Mouse (Mus musculus) limb, embryonic 11.5 days (tissue): ENCODE data around the gene Cyp2j13. TPM values are rescaled to one million over a fixed set of nuclear protein-coding genes. Genes with fewer than 3 reads are reported as not detected.
"Not testable (repeated sequence)": the region's sequence is repeated elsewhere in the genome, so short reads cannot be mapped to it uniquely, and the experiment has no call there.

Experiments used
- ATAC-seq: fragments of 200-750 bp; cut with Nextera tagmentation; 2 replicates; pipeline ENCODE4 v1.8.0; 2017; ENCODE audit warnings: low read depth; ENCODE audit not compliant: insufficient number of reproducible peaks, low FRiP score, low TSS enrichment
- DNase-seq: peaks from one replicate; pipeline ENCODE4 v3.0.0-alpha.2; 2015; ENCODE audit warnings: low spot score
- H3K27ac ChIP-seq: fragments of 300-500 bp; sonication (generic); replicated peaks from 2 replicates; pipeline ENCODE4 v1.5.1; 2014; ENCODE audit warnings: low read depth, mild to moderate bottlenecking, low read length
- H3K27me3 ChIP-seq: fragments of 300-500 bp; sonication (generic); 2 replicates; pipeline ENCODE4 v1.6.1; 2014; ENCODE audit warnings: mild to moderate bottlenecking, low read length, mixed read lengths; ENCODE audit not compliant: control insufficient read depth, insufficient read depth
- H3K36me3 ChIP-seq: fragments of 300-500 bp; sonication (generic); 2 replicates; pipeline ENCODE4 v1.6.1; 2014; ENCODE audit warnings: mild to moderate bottlenecking, low read length, moderate library complexity, mixed read lengths; ENCODE audit not compliant: control insufficient read depth, insufficient read depth
- H3K4me1 ChIP-seq: fragments of 300-500 bp; sonication (generic); 2 replicates; pipeline ENCODE4 v1.6.1; 2014; ENCODE audit warnings: low read length, mixed read lengths; ENCODE audit not compliant: control insufficient read depth, insufficient read depth
- H3K4me2 ChIP-seq: fragments of 300-500 bp; sonication (generic); 2 replicates; pipeline ENCODE4 v1.6.1; 2014; ENCODE audit warnings: low read depth, mild to moderate bottlenecking, moderate library complexity; ENCODE audit not compliant: severe bottlenecking
- H3K4me3 ChIP-seq: fragments of 300-500 bp; sonication (generic); 2 replicates; pipeline ENCODE4 v1.5.1; 2014; ENCODE audit warnings: low read depth, low read length
- H3K9ac ChIP-seq: fragments of 300-500 bp; sonication (generic); 2 replicates; pipeline ENCODE4 v1.6.1; 2014; ENCODE audit warnings: mild to moderate bottlenecking, low read length
- H3K9me3 ChIP-seq: fragments of 300-500 bp; sonication (generic); 2 replicates; pipeline ENCODE4 v1.6.1; 2016; ENCODE audit warnings: low read length; ENCODE audit not compliant: control insufficient read depth
- WGBS: fragments of 180-500 bp; shearing (Covaris S2); extraction: QIAGEN DNeasy Blood & Tissue Kit; methylation state at CpG from one replicate; pipeline ENCODE4 v1.1.7; 2014; 5-methylcytosine and 5-hydroxymethylcytosine counted together
- polyA plus RNA-seq: library from polyadenylated mRNA; unstranded; fragments of >200 nt; fragmentation: Nextera tagmentation; extraction: Ambion mirVana; gene quantifications from 2 replicates; pipeline ENCODE4 v1.2.1, GENCODE M21; 2014

Gene Cyp2j13
- 0.07 and 0.09 TPM in 2 replicates for polyA plus RNA-seq

DNA sequence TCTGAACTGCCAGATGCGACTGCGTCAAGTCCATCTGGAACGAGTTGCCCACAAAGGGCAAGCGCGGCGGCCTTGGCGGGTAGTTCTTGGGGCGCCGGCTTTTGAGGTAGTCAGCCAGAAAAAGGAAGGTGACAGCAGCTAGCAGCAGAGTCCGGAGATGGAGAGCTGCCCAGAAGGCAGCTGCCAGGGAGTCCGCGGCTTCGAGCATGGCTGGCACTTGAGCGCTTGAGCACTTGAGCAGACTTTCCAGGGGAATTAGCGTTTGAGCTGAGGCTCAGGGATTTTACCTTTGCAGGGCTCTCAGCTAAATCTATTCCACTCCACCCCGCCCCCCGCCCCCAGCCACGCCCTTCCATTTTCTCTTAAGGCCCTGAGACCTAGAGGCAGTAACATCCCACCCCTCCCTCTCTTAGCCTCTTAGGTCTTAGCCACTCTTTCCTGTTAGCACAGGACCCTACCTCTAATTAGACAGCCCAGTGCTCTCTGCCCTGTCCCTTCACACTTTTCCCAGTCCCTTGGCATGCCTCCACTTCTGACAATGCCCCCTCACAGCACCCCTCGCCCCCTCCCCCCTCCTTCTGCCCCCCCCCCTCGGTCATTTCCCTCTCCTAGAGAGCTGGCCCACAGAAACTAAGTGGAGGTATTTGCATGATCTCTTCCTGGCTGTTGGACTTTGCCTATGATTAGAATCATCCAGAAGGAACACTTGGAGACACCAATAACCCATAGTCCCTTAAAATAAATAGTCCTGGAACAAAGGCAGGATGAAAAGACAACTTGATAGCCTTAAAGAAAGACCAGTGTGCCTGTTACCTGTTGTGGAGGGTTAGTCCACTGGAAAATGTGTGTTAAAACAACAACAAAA lies at the start of gene Cyp2j13:
Gene Cyp2j13 (minus strand): TSS at position 286 of the 865 bp plus-strand sequence.
- WGBS: 5% methylated on average over 18 of the region's 20 CpGs
- peak; percentile 75 for ATAC-seq
- no peaks in the 10 kb centered on the region for H3K9me3 ChIP-seq
- H3K36me3 ChIP-seq: no peaks in the 10 kb centered on the region
- H3K9ac ChIP-seq: 0 out of 2 replicates have a peak within 1 kb of the TSS, but pooled peaks have one; percentile 22
- DNase-seq: peak; percentile 67
- H3K4me3 ChIP-seq: peak within 1 kb of the TSS; percentile 14; the same call in 1 of the 2 replicates
- no peaks in the 10 kb centered on the region for H3K4me1 ChIP-seq
- H3K4me2 ChIP-seq: peak within 1 kb of the TSS; percentile 55
- no peaks in the 10 kb centered on the region for H3K27me3 ChIP-seq
- H3K27ac ChIP-seq: no peak within 1 kb of the TSS

DNA sequence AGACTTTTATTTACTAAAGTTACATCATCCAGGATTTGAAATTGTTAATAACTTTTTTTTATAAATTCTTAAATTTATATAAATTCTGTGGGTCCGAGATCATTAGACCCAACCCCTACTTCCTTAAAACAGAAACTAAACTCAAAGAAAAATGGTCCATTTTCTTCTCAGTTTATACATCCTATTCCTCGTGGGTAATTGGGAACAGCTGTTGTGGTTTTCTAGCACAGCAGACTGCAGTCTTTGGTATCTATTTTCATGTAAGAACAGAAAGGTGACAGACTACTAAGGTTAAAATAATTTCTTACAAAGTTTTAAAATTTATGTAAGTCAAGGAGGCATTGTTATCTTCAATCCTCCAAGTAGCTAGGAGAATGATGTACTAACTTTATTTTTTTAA lies 19.5 kb upstream of the Cyp2j13 start:
- Histone ChIP-seq H3K36me3 (no peaks in the 10 kb centered on the region), H3K27me3 (no peaks in the 10 kb centered on the region), H3K4me1 (no peaks in the 10 kb centered on the region), H3K9ac (no peak overlapping the region), H3K4me3 (no peak overlapping the region), H3K9me3 (no peaks in the 10 kb centered on the region), H3K4me2 (no peak overlapping the region), H3K27ac (no peak overlapping the region)
- DNase-seq: no peak
- ATAC-seq: 0 out of 2 replicates have a peak, but pooled peaks have one; percentile 46
- WGBS: 39% methylated on average over 2 of the region's 2 CpGs

DNA sequence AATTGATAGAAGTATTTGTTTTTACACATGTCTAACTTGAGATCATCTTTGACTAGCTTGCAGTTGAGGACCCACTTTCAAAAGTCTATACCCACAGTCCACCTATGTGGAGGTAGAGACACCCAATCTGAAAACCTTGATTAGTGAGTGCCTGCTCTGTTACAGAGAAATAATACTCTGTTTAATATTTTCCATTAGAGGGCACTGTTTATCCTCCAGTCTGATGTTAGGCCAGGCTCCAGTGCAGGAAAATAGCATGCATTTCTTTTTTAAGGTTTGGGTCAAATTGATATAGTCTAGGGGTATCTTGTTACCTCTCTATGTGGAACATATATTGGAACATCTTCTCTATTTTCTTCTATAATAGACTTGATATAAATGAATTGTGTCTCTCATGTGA lies 14.5 kb upstream of the Cyp2j13 start:
- ATAC-seq (no peak), DNase-seq (no peak)
- no peaks in the 10 kb centered on the region for H3K9me3 ChIP-seq
- H3K4me1 ChIP-seq: no peaks in the 10 kb centered on the region
- H3K4me3 ChIP-seq: no peak overlapping the region
- no peaks in the 10 kb centered on the region for H3K27me3 ChIP-seq
- H3K9ac ChIP-seq: no peak overlapping the region
- H3K36me3 ChIP-seq: no peaks in the 10 kb centered on the region
- H3K4me2 ChIP-seq: no peak overlapping the region
- H3K27ac ChIP-seq: no peak overlapping the region

DNA sequence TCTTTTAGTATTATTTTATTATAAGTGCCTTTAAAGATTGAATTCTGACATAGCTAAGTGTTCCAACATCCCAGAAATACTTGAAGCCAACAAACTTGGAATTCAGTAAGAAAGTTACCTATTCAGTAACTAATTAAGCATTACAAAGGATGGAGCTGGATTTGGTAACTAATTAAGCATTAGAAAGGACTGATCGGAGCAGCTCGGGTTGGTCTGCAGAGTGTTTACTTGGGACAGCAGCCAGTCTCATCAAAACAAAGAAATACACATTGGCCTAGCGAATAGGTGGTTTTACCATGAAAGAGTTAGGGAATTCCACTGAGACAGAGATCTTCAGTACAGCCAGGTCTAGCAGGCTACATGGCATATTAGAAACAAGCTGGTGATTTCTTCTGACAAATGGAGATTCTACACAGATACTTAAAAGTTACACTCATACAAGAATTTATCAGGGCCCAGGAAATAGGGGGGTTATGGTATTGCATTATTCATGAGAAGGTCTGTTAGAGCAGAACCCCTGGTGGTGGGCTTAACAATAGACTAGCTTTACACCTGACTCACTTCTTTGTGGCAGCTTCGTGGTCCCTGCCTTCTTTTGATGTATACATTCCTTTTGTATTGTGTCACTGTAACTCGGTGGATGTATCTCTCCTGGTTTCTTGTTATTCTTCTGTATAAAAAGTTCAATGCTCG lies 12.2 kb upstream of the Cyp2j13 start:
- H3K27ac ChIP-seq, H3K4me1 ChIP-seq, H3K9me3 ChIP-seq, H3K36me3 ChIP-seq, H3K4me2 ChIP-seq, DNase-seq, H3K27me3 ChIP-seq, ATAC-seq, H3K9ac ChIP-seq, H3K4me3 ChIP-seq: not testable (repeated sequence)
- 78% methylated on average over 6 of the region's 6 CpGs for WGBS

DNA sequence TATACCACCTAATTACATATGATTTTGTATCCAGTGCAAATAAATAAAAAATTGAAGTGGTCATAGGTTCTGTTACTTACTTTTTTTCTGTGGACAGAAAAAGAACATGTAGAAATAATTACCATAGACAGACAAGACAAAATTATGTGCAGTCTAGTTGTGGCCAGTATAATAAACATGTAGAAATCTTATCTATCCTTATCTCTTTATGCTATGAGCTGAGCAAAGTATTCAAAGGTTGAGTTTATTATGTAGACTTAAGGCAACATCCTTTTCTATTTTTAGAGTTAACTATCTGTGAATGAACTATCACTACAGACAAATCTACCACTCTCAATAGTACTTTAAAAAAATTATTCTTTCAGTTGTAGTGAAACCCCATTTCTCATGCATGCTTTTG lies 962 bp upstream of the Cyp2j13 start:
- no peaks in the 10 kb centered on the region for H3K4me1 ChIP-seq
- no peaks in the 10 kb centered on the region for H3K9me3 ChIP-seq
- no peaks in the 10 kb centered on the region for H3K36me3 ChIP-seq
- no peak for DNase-seq
- H3K4me2 ChIP-seq: no peak overlapping the region
- H3K27me3 ChIP-seq: no peaks in the 10 kb centered on the region
- no peak for ATAC-seq
- H3K27ac ChIP-seq: no peak overlapping the region
- H3K4me3 ChIP-seq: no peak overlapping the region
- H3K9ac ChIP-seq: no peak overlapping the region

DNA sequence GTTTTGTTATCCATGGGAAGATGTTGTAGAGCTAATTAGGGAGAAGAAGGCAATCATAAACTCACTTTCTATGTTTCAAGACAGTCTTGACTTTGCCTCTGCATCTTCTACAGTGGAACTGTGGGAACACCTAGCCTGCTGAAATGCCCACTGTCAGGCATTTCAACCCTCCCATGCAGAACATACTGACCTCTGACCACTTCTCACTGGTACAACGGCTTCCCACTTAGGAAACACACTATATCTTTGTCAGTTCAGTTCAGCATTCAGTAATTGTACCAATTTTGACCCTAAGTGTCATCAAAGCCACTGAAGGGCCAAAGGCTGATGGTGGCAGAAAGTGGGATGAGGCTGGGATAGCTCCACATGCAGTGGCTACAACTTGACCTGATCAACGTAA lies 15.3 kb downstream of the Cyp2j13 start:
- DNase-seq: no peak

DNA sequence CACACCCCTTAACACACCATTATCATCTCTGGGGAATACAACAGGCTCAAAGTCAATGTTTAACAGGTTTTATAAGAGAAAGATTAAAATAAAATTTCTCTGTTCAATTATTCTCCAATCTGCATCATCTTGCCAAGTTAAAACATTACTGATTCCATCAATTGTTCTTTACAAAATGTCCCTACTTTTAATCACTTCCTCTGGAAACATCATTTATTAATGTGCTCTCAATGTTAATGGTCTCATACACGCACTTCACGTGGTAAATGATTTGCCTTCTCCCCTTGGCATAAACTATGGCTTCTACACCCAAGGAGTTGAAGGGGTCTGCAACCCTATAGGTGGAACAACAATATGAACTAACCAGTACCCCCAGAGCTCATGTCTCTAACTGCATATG lies 17.2 kb downstream of the Cyp2j13 start:
- H3K4me2 ChIP-seq: no peak overlapping the region
- 94% methylated on average over 2 of the region's 2 CpGs for WGBS
- no peaks in the 10 kb centered on the region for H3K9me3 ChIP-seq
- H3K27ac ChIP-seq: no peak overlapping the region
- H3K4me3 ChIP-seq: no peak overlapping the region
- no peaks in the 10 kb centered on the region for H3K4me1 ChIP-seq
- ATAC-seq (no peak), DNase-seq (no peak)
- H3K27me3 ChIP-seq: no peaks in the 10 kb centered on the region
- H3K36me3 ChIP-seq: no peaks in the 10 kb centered on the region
- no peak overlapping the region for H3K9ac ChIP-seq

More for the DNA sequence above, 15.3 kb downstream of the Cyp2j13 start:
- H3K4me3 ChIP-seq: no peak overlapping the region
- H3K9me3 ChIP-seq: no peaks in the 10 kb centered on the region
- WGBS: 83% methylated on average over 2 of the region's 2 CpGs
- H3K9ac ChIP-seq: no peak overlapping the region
- H3K4me2 ChIP-seq: no peak overlapping the region
- H3K27me3 ChIP-seq: no peaks in the 10 kb centered on the region
- H3K27ac ChIP-seq: no peak overlapping the region
- no peaks in the 10 kb centered on the region for H3K4me1 ChIP-seq
- no peak for ATAC-seq
- H3K36me3 ChIP-seq: no peaks in the 10 kb centered on the region

DNA sequence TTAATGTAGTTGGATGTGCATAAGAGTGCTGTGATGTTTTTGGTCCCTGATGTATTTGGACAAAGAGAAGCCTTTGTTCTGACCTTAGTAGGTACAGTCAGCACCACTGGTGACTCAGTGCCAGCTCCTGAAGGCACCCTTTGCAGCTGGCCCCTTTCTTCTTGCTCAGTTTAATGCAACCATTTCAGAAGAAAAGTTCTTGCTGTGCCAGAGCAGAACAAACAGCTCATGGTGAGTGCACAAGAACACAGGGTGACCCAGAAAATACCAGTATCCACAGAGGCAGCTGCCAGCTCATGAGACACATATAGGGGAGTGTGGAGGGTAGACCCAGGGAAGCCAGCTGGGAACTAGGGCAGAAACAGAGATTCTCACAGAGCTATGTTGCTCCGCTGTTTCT lies 48.9 kb downstream of the Cyp2j13 start:
- DNase-seq (no peak), ATAC-seq (no peak)
- no peaks in the 10 kb centered on the region for H3K9me3 ChIP-seq
- 84% methylated on average over 1 of the region's 1 CpGs for WGBS
- no peak overlapping the region for H3K27ac ChIP-seq
- H3K9ac ChIP-seq: no peak overlapping the region
- no peaks in the 10 kb centered on the region for H3K27me3 ChIP-seq
- no peak overlapping the region for H3K4me2 ChIP-seq
- no peaks in the 10 kb centered on the region for H3K36me3 ChIP-seq
- H3K4me3 ChIP-seq: no peak overlapping the region
- no peaks in the 10 kb centered on the region for H3K4me1 ChIP-seq
